Mouse (Mus musculus): ENCODE measurements around the gene Ly75.

Ly75 gene

GRCm38 (mm10) chr2:60322031-60322726 is 60.9 kb downstream of the Ly75 start:
- no peak for DNase-seq

- DNase-seq, result no peak
Measured at GRCm38 (mm10) chr2:60303796-60304195, 79.3 kb downstream of the Ly75 start.

DNA sequence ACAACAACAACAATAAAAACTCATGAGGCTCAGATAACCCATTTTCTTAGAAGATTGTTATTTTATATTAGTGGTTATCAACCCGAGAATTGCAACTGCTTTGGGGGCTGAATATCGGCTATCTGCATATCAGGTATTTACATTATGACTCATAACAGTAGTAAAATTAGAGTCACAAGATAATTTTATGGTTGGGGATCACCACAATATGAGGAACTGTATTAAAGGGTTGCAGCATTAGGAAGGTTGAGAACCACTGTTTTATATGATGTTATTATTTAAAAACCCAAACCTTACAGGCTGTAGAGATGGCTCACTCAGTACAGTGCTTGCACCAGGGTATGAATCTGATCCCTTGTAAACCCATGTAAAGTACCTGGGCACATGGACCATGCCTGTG is 83.8 kb downstream of the Ly75 start:
- DNase-seq, result no peak

- DNase-seq, result no peak
Measured at GRCm38 (mm10) chr2:60298266-60298665, 84.8 kb downstream of the Ly75 start.

- DNase-seq, result no peak
Measured at GRCm38 (mm10) chr2:60291381-60291780, 91.7 kb downstream of the Ly75 start.

GRCm38 (mm10) chr2:60289451-60289850 is 93.7 kb downstream of the Ly75 start:
- no peak for DNase-seq

- DNase-seq, result peak; percentile 40 to 41
Measured at GRCm38 (mm10) chr2:60288606-60289005, 94.5 kb downstream of the Ly75 start.

- DNase-seq, result peak in 1 of 2 experiments; percentile 13
Measured at GRCm38 (mm10) chr2:60285107-60285617, 97.9 kb downstream of the Ly75 start.

DNA sequence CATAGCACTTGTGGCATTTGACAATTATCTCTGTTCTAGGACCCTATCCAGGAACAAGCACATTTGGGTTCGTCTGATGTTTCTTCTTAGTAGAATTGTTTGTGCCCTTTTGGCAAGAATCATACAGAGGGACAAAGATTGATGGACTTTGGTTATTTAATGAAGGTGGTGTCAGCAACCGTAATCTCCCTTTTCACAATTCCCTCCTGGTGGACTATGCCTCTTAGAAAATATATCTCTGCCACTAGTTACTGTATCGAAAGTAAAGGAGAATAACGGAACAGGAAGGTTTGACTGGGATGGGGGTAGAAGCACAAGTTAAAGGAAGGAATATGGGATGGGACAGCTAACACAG is 98.7 kb downstream of the Ly75 start, which contains the start of gene Cd302:
Gene Cd302, minus strand, starts transcription at position 22 of the 355 bp plus-strand sequence.
- DNase-seq, result no peak

DNA sequence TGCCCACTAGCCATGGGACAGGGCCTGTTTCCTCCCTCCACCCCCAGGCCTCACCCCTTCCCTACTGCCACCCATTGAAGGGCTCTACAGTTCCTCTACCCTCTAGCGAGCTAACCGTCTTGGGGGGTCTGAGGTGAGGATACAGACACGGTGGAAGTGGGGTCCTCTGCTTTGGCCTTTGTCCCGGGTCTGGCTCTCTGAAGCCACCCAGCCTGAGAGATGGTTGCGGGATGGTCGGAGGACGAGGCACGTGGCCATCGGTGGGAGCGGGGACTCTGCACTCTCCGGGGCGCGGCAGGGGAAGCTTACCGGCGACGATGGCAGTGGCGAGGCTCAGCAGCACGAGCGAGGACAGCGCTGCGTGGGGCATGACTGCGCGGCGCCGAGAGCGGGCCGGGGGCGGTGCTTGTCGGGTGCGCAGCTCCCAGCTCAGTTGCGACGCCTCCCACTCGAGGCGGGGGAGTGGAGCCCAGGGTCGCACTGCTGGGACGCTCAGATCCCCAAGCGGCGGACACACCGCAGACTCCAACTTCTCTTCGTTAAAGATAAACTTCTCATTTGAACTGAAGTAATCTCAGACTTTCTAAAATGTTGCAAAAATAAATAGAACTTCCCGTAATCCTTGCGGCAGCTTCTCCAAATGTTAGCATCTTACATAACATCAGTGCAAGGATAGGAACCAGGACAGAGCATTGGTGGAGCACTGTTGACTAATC is 99.2 kb downstream of the Ly75 start:
- peak; percentile 55 to 60 for DNase-seq

DNA sequence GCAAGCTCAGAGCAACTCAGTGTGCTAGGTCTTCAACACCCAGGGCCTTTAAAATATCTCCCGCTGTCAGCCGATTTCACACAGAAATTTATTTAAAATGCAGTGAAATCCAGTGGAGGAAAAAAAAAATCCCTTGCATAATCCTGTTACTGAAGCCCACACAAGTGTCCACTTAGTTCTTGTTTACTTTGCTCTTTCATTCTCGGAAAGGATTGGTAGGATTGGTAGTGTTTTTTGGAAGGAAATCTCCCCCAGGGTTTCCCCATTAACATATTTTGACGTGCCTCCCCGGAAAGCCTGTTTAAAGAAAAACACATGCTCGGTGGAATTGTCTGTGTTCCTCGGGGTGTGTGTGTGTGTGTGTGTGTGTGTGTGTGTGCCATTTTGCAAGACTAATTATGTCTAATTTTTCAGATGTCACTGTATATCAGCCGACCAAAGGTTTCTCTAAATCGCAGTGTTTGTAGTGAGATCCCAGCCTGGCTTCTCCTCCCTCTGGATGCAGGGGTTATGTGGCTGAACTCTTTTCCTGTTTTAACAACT is 99.8 kb downstream of the Ly75 start:
- DNase-seq, result no peak

DNA sequence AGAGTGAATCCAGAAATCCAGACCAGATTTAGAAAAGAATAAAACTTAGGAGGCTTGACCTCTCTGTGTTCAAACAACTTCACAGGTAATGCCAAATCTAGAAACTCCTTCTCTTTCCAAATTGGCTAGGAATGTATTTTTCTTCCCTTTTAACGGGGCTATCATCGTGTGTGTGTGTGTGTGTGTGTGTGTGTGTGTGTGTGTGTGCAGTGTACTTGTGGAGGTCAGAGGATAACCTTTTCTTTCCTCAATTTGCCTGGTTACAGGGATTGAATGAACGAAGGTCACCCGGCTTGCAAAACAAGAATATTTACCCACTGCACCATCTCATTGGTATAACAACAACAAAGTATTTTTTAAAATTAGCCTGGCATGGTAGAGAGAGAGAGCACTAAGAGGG is 100.5 kb downstream of the Ly75 start:
- no peak for DNase-seq

GRCm38 (mm10) chr2:60278627-60279026 is 104.5 kb downstream of the Ly75 start:
- no peak for DNase-seq

DNA sequence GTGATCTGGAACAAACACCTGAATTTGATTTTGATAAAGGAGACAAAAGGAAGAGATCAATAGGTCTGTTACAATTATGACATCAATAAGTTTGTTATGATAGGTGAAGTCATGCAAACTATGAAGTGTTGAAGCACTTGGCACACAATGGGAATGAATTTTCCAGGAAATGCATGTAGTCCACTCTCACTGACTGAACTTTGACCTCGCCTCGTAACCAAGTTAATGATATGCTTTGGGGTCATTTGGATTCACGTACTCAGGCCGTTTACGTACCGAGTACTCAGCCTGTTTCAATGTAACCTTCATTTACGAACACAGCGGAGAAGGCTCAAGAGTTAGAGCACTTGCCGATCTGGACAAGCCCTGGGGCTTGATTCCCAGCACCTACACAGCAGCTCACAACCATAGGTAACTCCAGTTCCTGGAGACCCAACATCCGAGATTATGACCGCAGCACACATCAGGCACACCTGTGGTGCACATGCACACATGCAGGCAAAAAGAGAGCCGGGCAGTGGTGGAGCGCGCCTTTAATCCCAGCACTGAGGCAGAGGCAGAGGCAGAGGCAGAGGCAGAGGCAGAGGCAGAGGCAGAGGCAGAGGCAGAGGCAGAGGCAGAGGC is 113.1 kb downstream of the Ly75 start:
- no peak for DNase-seq

DNA sequence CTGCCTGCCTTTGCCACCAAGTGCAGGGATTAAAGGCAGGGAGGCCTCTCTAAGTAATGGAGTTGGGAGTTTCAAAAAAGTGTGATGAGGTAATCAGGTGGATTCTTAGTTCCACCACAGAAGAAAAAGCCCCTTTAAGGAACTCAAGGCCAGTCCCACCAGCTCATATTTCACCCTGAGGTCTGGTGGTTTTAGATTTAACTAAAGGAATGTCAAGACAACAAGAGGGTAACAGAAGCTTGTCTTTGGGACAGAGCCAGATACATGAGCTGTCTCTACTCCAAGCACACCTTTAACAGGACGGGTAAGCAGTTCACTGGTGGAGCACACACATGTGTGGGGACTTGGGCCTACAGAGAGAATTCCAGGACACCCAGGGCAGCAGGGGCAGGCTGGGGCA is 115.5 kb downstream of the Ly75 start:
- DNase-seq, result no peak

GRCm38 (mm10) chr2:60260621-60261350 is 122.3 kb downstream of the Ly75 start:
- DNase-seq, result no peak

- DNase-seq, result no peak
Measured at GRCm38 (mm10) chr2:60259186-60259585, 123.9 kb downstream of the Ly75 start.

DNA sequence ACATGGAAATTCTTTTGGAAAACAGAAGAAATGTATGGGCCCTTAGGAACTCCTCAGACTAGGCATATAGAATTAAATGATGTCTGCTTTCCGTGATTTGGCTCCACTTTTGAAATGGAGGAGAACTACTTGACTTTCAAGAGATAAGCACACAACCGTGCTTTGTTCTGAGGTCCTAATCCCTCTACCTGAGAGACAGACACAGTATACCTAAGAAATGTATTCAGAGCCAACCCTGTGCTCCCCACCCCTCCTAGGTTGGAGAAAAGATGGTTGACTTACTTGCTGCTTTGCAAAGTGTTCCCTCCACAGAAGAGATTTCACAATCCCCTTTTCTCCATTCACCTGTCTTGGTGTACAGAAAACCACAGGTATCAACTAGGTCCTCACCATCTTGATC is 126.4 kb downstream of the Ly75 start:
- no peak for DNase-seq

GRCm38 (mm10) chr2:60253506-60253905 is 129.6 kb downstream of the Ly75 start:
- DNase-seq, result no peak

GRCm38 (mm10) chr2:60252782-60253181 is 130.3 kb downstream of the Ly75 start:
- no peak for DNase-seq

Data from B cell, adult 2 months (primary cell).